ENCODE assay signal across 1 mouse cellular context in the genomic region with DNA sequence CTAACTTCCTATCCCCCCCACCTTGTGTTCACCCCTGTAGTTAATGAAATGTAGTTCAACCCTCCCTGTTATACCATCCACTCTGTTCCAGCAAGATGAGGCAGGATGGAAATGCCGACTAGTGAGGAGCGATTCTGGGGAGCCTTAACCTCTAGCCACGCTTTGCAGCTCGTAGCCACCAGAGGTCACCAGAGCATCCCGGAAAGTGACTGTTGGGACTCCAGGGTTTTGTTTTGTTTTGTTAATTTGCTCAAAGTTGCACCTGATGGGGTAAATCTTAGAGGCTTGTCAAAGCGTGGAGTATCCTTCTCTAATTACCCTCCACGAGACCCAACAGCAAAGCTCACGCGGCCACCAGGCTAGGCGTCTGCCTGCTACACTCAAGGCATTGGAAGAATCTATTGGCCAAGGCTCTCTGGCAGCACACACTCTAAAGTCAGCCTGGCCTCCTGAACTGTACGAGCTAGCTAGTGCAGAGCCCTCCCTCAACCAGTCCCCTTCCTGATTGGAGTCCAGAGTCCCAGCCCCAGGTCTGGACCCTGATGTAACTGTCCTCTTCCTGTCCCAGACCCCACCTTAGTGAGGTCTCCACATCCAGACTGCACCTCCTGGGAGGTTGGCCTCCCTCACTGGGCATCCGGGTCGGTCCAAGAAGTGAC.
TF ChIP-seq lines count a peak whose summit lies in the region.

No protein-coding gene starts in this region.

TF ChIP-seq in CH12.LX, 34 proteins besides CTCF, POLR2A, EP300 and RAD21:
- peak; percentile 90 for TF ChIP-seq SMC3 (IDR thresholded peaks at IDR 0.05; ENCODE audit: low read depth, low read length)
- TF ChIP-seq NRF1 (IDR thresholded peaks at IDR 0.05; ENCODE audit: low read depth, low read length), result no peak
- 0 out of 2 replicates have a peak, but pooled peaks have one; percentile 19 for TF ChIP-seq CHD2 (IDR thresholded peaks at IDR 0.05; ENCODE audit: low read length)
- TF ChIP-seq GABPA (IDR thresholded peaks at IDR 0.05; ENCODE audit: insufficient replicate concordance, low read depth, low read length), result no peak
